Mouse (Mus musculus): Measurements from ENCODE around the gene Tril. TPM values are rescaled to one million over a fixed set of nuclear protein-coding genes. Genes with fewer than 3 reads are reported as not detected.

The Tril gene
- polyA plus RNA-seq, 2 experiments: 68.1 to 70.0 TPM

- no peak for ATAC-seq (ENCODE audit: low FRiP score, low read depth)
- Histone ChIP-seq H3K27ac (replicated peaks; ENCODE audit: low read depth, low read length) (peak overlapping the region; percentile 98), H3K27me3 (ENCODE audit: control insufficient read depth, insufficient read depth, low read length) (0 out of 2 replicates have a peak, but pooled peaks cover 13% of the 10 kb centered on the region), H3K36me3 (ENCODE audit: control insufficient read depth, insufficient read depth, low read length) (peaks cover 27% of the 10 kb centered on the region; the same call in 1 of the 2 replicates), H3K4me2 (replicated peaks; ENCODE audit: low read depth, low read length, severe bottlenecking) (peak overlapping the region; percentile 88), H3K4me3 (replicated peaks; ENCODE audit: low read length) (peak overlapping the region; percentile 69), H3K9me3 (ENCODE audit: control insufficient read depth, low read length) (no peaks in the 10 kb centered on the region), H3K9ac (ENCODE audit: low read depth, low read length, severe bottlenecking) (peak overlapping the region; percentile 91), H3K4me1 (ENCODE audit: control insufficient read depth, insufficient read depth, low read length) (peaks cover 34% of the 10 kb centered on the region)
- no peak for DNase-seq (ENCODE audit: low spot score)
- TF ChIP-seq POLR2A (IDR thresholded peaks at IDR 0.05; ENCODE audit: borderline replicate concordance, extremely low read depth, insufficient read depth, insufficient read length): no peak
- 8% methylated on average over 32 of the region's 33 CpGs for WGBS
Observed at GRCm38 (mm10) chr6:53817763-53818174, 2.9 kb downstream of the Tril start.

GRCm38 (mm10) chr6:53816661-53817060 is 4.0 kb downstream of the Tril start:
- Histone ChIP-seq H3K4me3 (replicated peaks; ENCODE audit: low read length) (peak overlapping the region; percentile 69), H3K27ac (replicated peaks; ENCODE audit: low read depth, low read length) (no peak overlapping the region), H3K27me3 (ENCODE audit: control insufficient read depth, insufficient read depth, low read length) (0 out of 2 replicates have a peak, but pooled peaks cover 7% of the 10 kb centered on the region), H3K4me1 (ENCODE audit: control insufficient read depth, insufficient read depth, low read length) (peaks cover 30% of the 10 kb centered on the region), H3K9me3 (ENCODE audit: control insufficient read depth, low read length) (no peaks in the 10 kb centered on the region), H3K9ac (ENCODE audit: low read depth, low read length, severe bottlenecking) (0 out of 2 replicates have a peak overlapping the region, but pooled peaks have one; percentile 91), H3K4me2 (replicated peaks; ENCODE audit: low read depth, low read length, severe bottlenecking) (peak overlapping the region; percentile 88), H3K36me3 (ENCODE audit: control insufficient read depth, insufficient read depth, low read length) (peaks cover 27% of the 10 kb centered on the region; the same call in 1 of the 2 replicates)
- ATAC-seq (ENCODE audit: low FRiP score, low read depth) (no peak), DNase-seq (ENCODE audit: low spot score) (no peak)
- TF ChIP-seq POLR2A (IDR thresholded peaks at IDR 0.05; ENCODE audit: borderline replicate concordance, extremely low read depth, insufficient read depth, insufficient read length): no peak
- WGBS: 69% methylated on average over 8 of the region's 8 CpGs

- 46% methylated on average over 7 of the region's 7 CpGs for WGBS
- 0 out of 2 replicates have a peak, but pooled peaks cover 6% of the 10 kb centered on the region for H3K27me3 ChIP-seq (ENCODE audit: control insufficient read depth, insufficient read depth, low read length)
- H3K4me2 ChIP-seq (replicated peaks; ENCODE audit: low read depth, low read length, severe bottlenecking): peak overlapping the region; percentile 39
- H3K27ac ChIP-seq (replicated peaks; ENCODE audit: low read depth, low read length): no peak overlapping the region
- TF ChIP-seq POLR2A (IDR thresholded peaks at IDR 0.05; ENCODE audit: borderline replicate concordance, extremely low read depth, insufficient read depth, insufficient read length): no peak
- no peak for DNase-seq (ENCODE audit: low spot score)
- peaks cover 27% of the 10 kb centered on the region; the same call in 1 of the 2 replicates for H3K36me3 ChIP-seq (ENCODE audit: control insufficient read depth, insufficient read depth, low read length)
- H3K4me1 ChIP-seq (ENCODE audit: control insufficient read depth, insufficient read depth, low read length): peaks cover 26% of the 10 kb centered on the region
- H3K9me3 ChIP-seq (ENCODE audit: control insufficient read depth, low read length): no peaks in the 10 kb centered on the region
- 0 out of 2 replicates have a peak overlapping the region, but pooled peaks have one; percentile 13 for H3K4me3 ChIP-seq (replicated peaks; ENCODE audit: low read length)
- H3K9ac ChIP-seq (ENCODE audit: low read depth, low read length, severe bottlenecking): no peak overlapping the region
- no peak for ATAC-seq (ENCODE audit: low FRiP score, low read depth)
Observed at GRCm38 (mm10) chr6:53815691-53816090, 4.9 kb downstream of the Tril start.

GRCm38 (mm10) chr6:53814214-53814613 is 6.4 kb downstream of the Tril start:
- Histone ChIP-seq H3K27me3 (ENCODE audit: control insufficient read depth, insufficient read depth, low read length) (0 out of 2 replicates have a peak, but pooled peaks cover 6% of the 10 kb centered on the region), H3K9me3 (ENCODE audit: control insufficient read depth, low read length) (no peaks in the 10 kb centered on the region), H3K9ac (ENCODE audit: low read depth, low read length, severe bottlenecking) (no peak overlapping the region), H3K4me2 (replicated peaks; ENCODE audit: low read depth, low read length, severe bottlenecking) (no peak overlapping the region), H3K4me1 (ENCODE audit: control insufficient read depth, insufficient read depth, low read length) (peaks cover 24% of the 10 kb centered on the region), H3K36me3 (ENCODE audit: control insufficient read depth, insufficient read depth, low read length) (peaks cover 27% of the 10 kb centered on the region; the same call in 1 of the 2 replicates), H3K4me3 (replicated peaks; ENCODE audit: low read length) (no peak overlapping the region), H3K27ac (replicated peaks; ENCODE audit: low read depth, low read length) (no peak overlapping the region)
- ATAC-seq (ENCODE audit: low FRiP score, low read depth): no peak
- no peak for TF ChIP-seq POLR2A (IDR thresholded peaks at IDR 0.05; ENCODE audit: borderline replicate concordance, extremely low read depth, insufficient read depth, insufficient read length)
- DNase-seq (ENCODE audit: low spot score): no peak

GRCm38 (mm10) chr6:53812242-53812641 is 8.4 kb downstream of the Tril start:
- no peak overlapping the region for H3K27ac ChIP-seq (replicated peaks; ENCODE audit: low read depth, low read length)
- no peak overlapping the region for H3K4me2 ChIP-seq (replicated peaks; ENCODE audit: low read depth, low read length, severe bottlenecking)
- no peaks in the 10 kb centered on the region for H3K9me3 ChIP-seq (ENCODE audit: control insufficient read depth, low read length)
- peaks cover 14% of the 10 kb centered on the region for H3K4me1 ChIP-seq (ENCODE audit: control insufficient read depth, insufficient read depth, low read length)
- ATAC-seq (ENCODE audit: low FRiP score, low read depth): no peak
- H3K27me3 ChIP-seq (ENCODE audit: control insufficient read depth, insufficient read depth, low read length): no peaks in the 10 kb centered on the region
- H3K36me3 ChIP-seq (ENCODE audit: control insufficient read depth, insufficient read depth, low read length): peaks cover 21% of the 10 kb centered on the region; the same call in 1 of the 2 replicates
- no peak for DNase-seq (ENCODE audit: low spot score)
- no peak for TF ChIP-seq POLR2A (IDR thresholded peaks at IDR 0.05; ENCODE audit: borderline replicate concordance, extremely low read depth, insufficient read depth, insufficient read length)
- H3K9ac ChIP-seq (ENCODE audit: low read depth, low read length, severe bottlenecking): no peak overlapping the region
- H3K4me3 ChIP-seq (replicated peaks; ENCODE audit: low read length): no peak overlapping the region
- WGBS: 59% methylated on average over 3 of the region's 3 CpGs

All from limb, embryonic 14.5 days (tissue).